In the genomic region with DNA sequence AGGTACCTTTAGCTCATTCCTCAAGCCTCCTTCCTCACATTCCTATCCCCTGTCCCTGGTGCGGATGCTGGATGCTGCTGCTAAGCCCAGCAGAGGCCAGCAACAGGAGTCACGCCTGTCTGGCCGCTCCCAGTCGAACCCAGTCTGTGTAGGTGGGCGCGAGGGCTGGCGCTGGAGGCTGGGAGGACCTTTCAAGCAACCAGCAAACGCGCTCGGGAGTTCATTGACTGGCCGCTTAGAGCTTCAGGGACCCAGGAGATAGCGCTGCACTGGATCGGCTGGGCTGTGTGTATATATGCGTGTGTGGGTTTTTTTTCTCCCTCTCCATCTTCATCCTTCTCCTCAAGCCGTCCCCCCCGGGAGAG, we compare ENCODE assay signal across 8 mouse cellular contexts. TPM values are rescaled to one million over a fixed set of nuclear protein-coding genes. Genes with fewer than 3 reads are reported as not detected.
DNase-seq lines count a peak whose midpoint lies in the region; ATAC-seq lines count a peak whose summit lies in the region.

No protein-coding gene starts in this region.

- H3K4me1 ChIP-seq in kidney, embryonic 14.5 days (ENCODE audit: control insufficient read depth, insufficient read depth, low read length): peaks cover 10% of the 10 kb centered on the region
- H3K4me1 ChIP-seq in embryonic facial prominence, embryonic 11.5 days (ENCODE audit: control insufficient read depth, insufficient read depth, low read length): no peaks in the 10 kb centered on the region
- peaks cover 6% of the 10 kb centered on the region for H3K4me1 ChIP-seq in hindbrain, embryonic 16.5 days (ENCODE audit: control insufficient read depth, insufficient read depth, low read depth, low read length)
- H3K4me1 ChIP-seq in liver, embryonic 15.5 days (replicated peaks): no peaks in the 10 kb centered on the region; the same call in 1 of the 2 replicates
- H3K4me1 ChIP-seq in stomach, embryonic 14.5 days (ENCODE audit: control insufficient read depth, insufficient read depth, low read length): peaks cover 3% of the 10 kb centered on the region; the same call in 1 of the 2 replicates

- ATAC-seq in kidney, embryonic 14.5 days (ENCODE audit: low FRiP score, low TSS enrichment): peak; percentile 56; the same call in 1 of the 2 replicates
- no peak for ATAC-seq in embryonic facial prominence, embryonic 11.5 days (replicated peaks; ENCODE audit: insufficient number of reproducible peaks, low FRiP score, low TSS enrichment, low read depth)
- peak; percentile 43 for ATAC-seq in hindbrain, embryonic 16.5 days
- ATAC-seq in liver, embryonic 15.5 days (ENCODE audit: insufficient read depth): no peak
- no peak; the same call in 1 of the 2 replicates for ATAC-seq in stomach, embryonic 14.5 days (ENCODE audit: insufficient number of reproducible peaks, insufficient read depth, low FRiP score, low read depth)

- H3K9ac ChIP-seq in kidney, embryonic 14.5 days (ENCODE audit: low read depth, low read length): peak overlapping the region; percentile 58; the same call in 1 of the 2 replicates
- H3K9ac ChIP-seq in embryonic facial prominence, embryonic 11.5 days (replicated peaks; ENCODE audit: low read length): peak overlapping the region; percentile 15
- H3K9ac ChIP-seq in hindbrain, embryonic 16.5 days (ENCODE audit: low read depth, low read length): peak overlapping the region; percentile 73
- no peak overlapping the region for H3K9ac ChIP-seq in liver, embryonic 15.5 days
- 0 out of 2 replicates have a peak overlapping the region, but pooled peaks have one; percentile 7 for H3K9ac ChIP-seq in stomach, embryonic 14.5 days (replicated peaks; ENCODE audit: low read depth, low read length)

- peaks cover 31% of the 10 kb centered on the region for H3K27me3 ChIP-seq in kidney, embryonic 14.5 days (ENCODE audit: control insufficient read depth, insufficient read depth, low read length)
- H3K27me3 ChIP-seq in embryonic facial prominence, embryonic 11.5 days (ENCODE audit: control insufficient read depth, insufficient read depth, low read length): peaks cover 5% of the 10 kb centered on the region
- peaks cover 5% of the 10 kb centered on the region for H3K27me3 ChIP-seq in hindbrain, embryonic 16.5 days (replicated peaks; ENCODE audit: control insufficient read depth, insufficient read depth, low read length)
- peaks cover 64% of the 10 kb centered on the region for H3K27me3 ChIP-seq in liver, embryonic 15.5 days
- peaks cover 7% of the 10 kb centered on the region; the same call in 1 of the 2 replicates for H3K27me3 ChIP-seq in stomach, embryonic 14.5 days (ENCODE audit: control insufficient read depth, insufficient read depth, low read length)

- H3K27ac ChIP-seq in kidney, embryonic 14.5 days (ENCODE audit: low read depth, low read length): no peak overlapping the region
- H3K27ac ChIP-seq in embryonic facial prominence, embryonic 11.5 days (replicated peaks; ENCODE audit: low read depth, low read length): no peak overlapping the region
- H3K27ac ChIP-seq in hindbrain, embryonic 16.5 days (ENCODE audit: low read depth, low read length): peak overlapping the region; percentile 3; the same call in 1 of the 2 replicates
- H3K27ac ChIP-seq in liver, embryonic 15.5 days (replicated peaks): no peak overlapping the region
- H3K27ac ChIP-seq in stomach, embryonic 14.5 days (ENCODE audit: low read length): no peak overlapping the region

- peak overlapping the region; percentile 55 for H3K4me3 ChIP-seq in kidney, embryonic 14.5 days (ENCODE audit: low read length)
- peak overlapping the region; percentile 56 for H3K4me3 ChIP-seq in embryonic facial prominence, embryonic 11.5 days (ENCODE audit: low read depth, low read length)
- peak overlapping the region; percentile 48 for H3K4me3 ChIP-seq in hindbrain, embryonic 16.5 days (ENCODE audit: low read length)
- H3K4me3 ChIP-seq in liver, embryonic 15.5 days (replicated peaks): 0 out of 2 replicates have a peak overlapping the region, but pooled peaks have one; percentile 28
- peak overlapping the region; percentile 45 for H3K4me3 ChIP-seq in stomach, embryonic 14.5 days (ENCODE audit: low read depth, low read length)

- DNase-seq in kidney, adult 11 months: no peak
- peak; percentile 47 for DNase-seq in embryonic facial prominence, embryonic 11.5 days (ENCODE audit: low spot score)
- no peak for DNase-seq in MN1 (ENCODE audit: low spot score)
- DNase-seq in gastrocnemius, postnatal 36 days: no peak

- H3K9me3 ChIP-seq in kidney, embryonic 14.5 days (ENCODE audit: control insufficient read depth, low read length): no peaks in the 10 kb centered on the region
- H3K9me3 ChIP-seq in embryonic facial prominence, embryonic 11.5 days (replicated peaks; ENCODE audit: control insufficient read depth, low read length): no peaks in the 10 kb centered on the region
- no peaks in the 10 kb centered on the region for H3K9me3 ChIP-seq in hindbrain, embryonic 16.5 days (ENCODE audit: control insufficient read depth, low read length)
- H3K9me3 ChIP-seq in liver, embryonic 15.5 days (replicated peaks): no peaks in the 10 kb centered on the region
- no peaks in the 10 kb centered on the region for H3K9me3 ChIP-seq in stomach, embryonic 14.5 days (ENCODE audit: control insufficient read depth, low read depth, low read length)

- intact Hi-C loops in gastrocnemius, postnatal 36 days (cut with DNase I): no loop called here

- H3K36me3 ChIP-seq in kidney, embryonic 14.5 days (ENCODE audit: control insufficient read depth, insufficient read depth, low read length): no peaks in the 10 kb centered on the region
- no peaks in the 10 kb centered on the region for H3K36me3 ChIP-seq in embryonic facial prominence, embryonic 11.5 days (replicated peaks; ENCODE audit: control insufficient read depth, insufficient read depth, low read depth, low read length)
- H3K36me3 ChIP-seq in hindbrain, embryonic 16.5 days (ENCODE audit: control insufficient read depth, insufficient read depth, low read length): no peaks in the 10 kb centered on the region
- no peaks in the 10 kb centered on the region for H3K36me3 ChIP-seq in liver, embryonic 15.5 days (replicated peaks)
- H3K36me3 ChIP-seq in stomach, embryonic 14.5 days (ENCODE audit: control insufficient read depth, insufficient read depth, low read length): no peaks in the 10 kb centered on the region

- peak overlapping the region; percentile 98 for H3K4me2 ChIP-seq in kidney, embryonic 14.5 days (replicated peaks; ENCODE audit: low read depth, low read length)
- H3K4me2 ChIP-seq in embryonic facial prominence, embryonic 11.5 days (ENCODE audit: low read depth, low read length): peak overlapping the region; percentile 98
- peak overlapping the region; percentile 98 for H3K4me2 ChIP-seq in hindbrain, embryonic 16.5 days (ENCODE audit: low read length)
- H3K4me2 ChIP-seq in liver, embryonic 15.5 days: peak overlapping the region; percentile 50; the same call in 1 of the 2 replicates
- H3K4me2 ChIP-seq in stomach, embryonic 14.5 days (replicated peaks; ENCODE audit: low read depth, low read length): peak overlapping the region; percentile 84

- WGBS in kidney, embryonic 14.5 days: 0% methylated on average over 16 of the region's 16 CpGs
- WGBS in embryonic facial prominence, embryonic 11.5 days: under 1% methylated on average over 16 of the region's 16 CpGs
- WGBS in hindbrain, embryonic 16.5 days: 1% methylated on average over 15 of the region's 16 CpGs
- 2% methylated on average over 16 of the region's 16 CpGs for WGBS in liver, embryonic 15.5 days (ENCODE audit: insufficient replicate concordance)
- 2% methylated on average over 16 of the region's 16 CpGs for WGBS in stomach, embryonic 14.5 days

RNA-seq across cellular contexts. Expression of gene Ak5, which starts 1.2 kb away (rescaled TPM):
- polyA plus RNA-seq in kidney, embryonic 14.5 days (2014; fragmentation: Nextera tagmentation; extraction: Ambion mirVana): 1.3 and 2.1 TPM in 2 replicates
- 0.63 and 1.3 TPM in 2 replicates for polyA plus RNA-seq in embryonic facial prominence, embryonic 11.5 days (2014; fragmentation: Nextera tagmentation; extraction: Ambion mirVana)
- 19.7 and 20.7 TPM in 2 replicates for polyA plus RNA-seq in hindbrain, embryonic 16.5 days (2015; fragmentation: Nextera tagmentation; extraction: Ambion mirVana)
- polyA plus RNA-seq in liver, embryonic 15.5 days (2015; fragmentation: Nextera tagmentation; extraction: Ambion mirVana): 0.14 and 0.20 TPM in 2 replicates
- 7.5 and 8.1 TPM in 2 replicates for polyA plus RNA-seq in stomach, embryonic 14.5 days (2014; fragmentation: Nextera tagmentation; extraction: Ambion mirVana)
- total RNA-seq in gastrocnemius, postnatal 36 days (2021): under 1 TPM; 0.26 to 0.27 TPM

RNA-seq across cellular contexts. Expression of gene Pigk, which starts 46.9 kb away (rescaled TPM):
- polyA plus RNA-seq in kidney, embryonic 14.5 days (2014; fragmentation: Nextera tagmentation; extraction: Ambion mirVana): 43.6 and 48.9 TPM in 2 replicates
- polyA plus RNA-seq in embryonic facial prominence, embryonic 11.5 days (2014; fragmentation: Nextera tagmentation; extraction: Ambion mirVana): 43.4 and 49.1 TPM in 2 replicates
- polyA plus RNA-seq in hindbrain, embryonic 16.5 days (2015; fragmentation: Nextera tagmentation; extraction: Ambion mirVana): 44.5 and 58.1 TPM in 2 replicates
- polyA plus RNA-seq in liver, embryonic 15.5 days (2015; fragmentation: Nextera tagmentation; extraction: Ambion mirVana): 20.6 and 23.5 TPM in 2 replicates
- 51.4 and 55.2 TPM in 2 replicates for polyA plus RNA-seq in stomach, embryonic 14.5 days (2014; fragmentation: Nextera tagmentation; extraction: Ambion mirVana)
- total RNA-seq in gastrocnemius, postnatal 36 days (2021): 10 to 100 TPM; 16.4 to 18.6 TPM

Comparison
In these comparisons a context has a peak if more than half of its experiments do, and no peak if none do; other contexts are left out.
1. ATAC-seq: peak in kidney, embryonic 14.5 days (single experiment) and hindbrain, embryonic 16.5 days (single experiment); none in embryonic facial prominence, embryonic 11.5 days (single experiment), liver, embryonic 15.5 days (single experiment) and stomach, embryonic 14.5 days (single experiment).
2. Peak in every context shown above with its lines, with median percentiles within 50 percentile points of each other: H3K4me2 ChIP-seq and H3K4me3 ChIP-seq.